Mouse (Mus musculus) small intestine, adult 10 weeks (tissue): ENCODE data around the gene Zfp46. TPM values are rescaled to one million over a fixed set of nuclear protein-coding genes. Genes with fewer than 3 reads are reported as not detected.

Source experiments
- polyA plus RNA-seq: library from polyadenylated mRNA; stranded (reverse); fragments of 350-450 nt; fragmentation: Illumina TruSeq; extraction: RNeasy Lipid Tissue Mini Kit (QIAGEN cat#74804); gene quantifications from one replicate; pipeline ENCODE4 v1.2.3, GENCODE M21; 2014; ENCODE audit warnings: low replicate concordance

Zfp46 gene
- polyA plus RNA-seq, result 2.9 TPM

GRCm38 (mm10) chr4:136284455-136284854 lies at the start of gene Zfp46:
TSS of gene Zfp46 (plus strand) at chr4:136284683.

GRCm38 (mm10) chr4:136247729-136248463 lies 36.6 kb upstream of the Zfp46 start, which contains the start of gene Tcea3:
TSS of gene Tcea3 (plus strand) at chr4:136247729.

GRCm38 (mm10) chr4:136310229-136311041 lies 26.0 kb downstream of the Zfp46 start, which contains the start of gene Hnrnpr:
TSS of gene Hnrnpr (plus strand) at chr4:136310942.

Other genes with a start within 250 kb of the Zfp46 start
- gene Rpl11, start 231.3 kb upstream of the Zfp46 start, polyA plus RNA-seq, result 132 TPM
- 16.7 TPM for gene Id3, start 141.2 kb upstream of the Zfp46 start, polyA plus RNA-seq
- 2.3 TPM for gene E2f2, start 112.3 kb upstream of the Zfp46 start, polyA plus RNA-seq
- gene Asap3, start 78.3 kb upstream of the Zfp46 start, polyA plus RNA-seq, result not detected
- 6.1 TPM for gene Tcea3, start 37.0 kb upstream of the Zfp46 start, polyA plus RNA-seq
- gene Hnrnpr, start 26.3 kb downstream of the Zfp46 start, polyA plus RNA-seq, result 110 TPM
- gene Htr1d, start 138.8 kb downstream of the Zfp46 start, polyA plus RNA-seq, result not detected
- gene 6030445D17Rik, start 177.6 kb downstream of the Zfp46 start, polyA plus RNA-seq, result 1.3 TPM
- 107 TPM for gene Luzp1, start 185.1 kb downstream of the Zfp46 start, polyA plus RNA-seq